Mouse (Mus musculus): ENCODE measurements around the gene Cd22. TPM values are rescaled to one million over a fixed set of nuclear protein-coding genes. Genes with fewer than 3 reads are reported as not detected.
A peak's percentile ranks its signal among the peaks of the same experiment; 100 is the strongest.

The Cd22 gene
- polyA plus RNA-seq, 1 experiment = not detected

GRCm38 (mm10) chr7:30881367-30881766 lies 1.2 kb upstream of the Cd22 start:
- TF ChIP-seq REST (IDR thresholded peaks at IDR 0.05; ENCODE audit: insufficient read depth, insufficient read length) (no peak), MYOD1 (IDR thresholded peaks at IDR 0.05; ENCODE audit: control insufficient read depth in 1 of 3, insufficient read length in 2 of 3, low read depth in 2 of 3) (no peak), TCF12 (IDR thresholded peaks at IDR 0.05; ENCODE audit: insufficient read depth, poor library complexity, severe bottlenecking) (no peak), CEBPB (IDR thresholded peaks at IDR 0.05; ENCODE audit: insufficient read depth, poor library complexity, severe bottlenecking) (no peak), E2F4 (IDR thresholded peaks at IDR 0.05; ENCODE audit: insufficient read depth) (no peak), TCF3 (IDR thresholded peaks at IDR 0.05; ENCODE audit: insufficient read length, low read depth) (no peak), MAX (IDR thresholded peaks at IDR 0.05; ENCODE audit: low read depth) (no peak)
- Histone ChIP-seq H3K27me3 (ENCODE audit: control insufficient read depth, insufficient read depth, insufficient read length) (peaks cover 7% of the 10 kb centered on the region), H3K79me2 (ENCODE audit: control insufficient read depth, insufficient read depth) (no peaks in the 10 kb centered on the region), H3K36me3 (ENCODE audit: control insufficient read depth, insufficient read depth) (no peaks in the 10 kb centered on the region), H3K4me2 (ENCODE audit: low read depth) (no peak overlapping the region), H3ac (ENCODE audit: control insufficient read depth, insufficient read length) (no peak overlapping the region), H3K4me3 (no peak overlapping the region)

DNA sequence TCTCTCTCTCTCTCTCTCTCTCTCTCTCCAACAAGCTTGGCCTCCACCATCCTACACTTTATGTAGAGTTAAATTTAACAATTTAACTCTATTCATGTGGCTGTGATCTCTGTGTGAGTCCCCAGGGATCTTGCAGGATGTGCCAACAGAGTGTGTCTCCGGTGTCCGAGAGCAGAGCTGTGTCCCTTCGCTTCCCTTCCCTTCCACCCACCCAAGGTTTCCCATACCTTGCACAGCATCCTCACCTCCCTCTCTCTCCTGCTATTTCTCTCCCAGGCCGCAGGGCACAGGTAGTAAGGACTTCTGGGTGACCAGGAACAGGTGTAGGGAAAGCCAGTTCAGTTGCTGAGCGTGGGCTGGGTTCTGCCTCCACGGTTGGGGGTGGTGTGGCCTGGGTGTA lies 1.2 kb downstream of the Cd22 start:
- no peak overlapping the region for H3K4me3 ChIP-seq
- no peak for TF ChIP-seq E2F4 (IDR thresholded peaks at IDR 0.05; ENCODE audit: insufficient read depth)
- no peak for TF ChIP-seq MYOG (IDR thresholded peaks at IDR 0.05; ENCODE audit: control insufficient read depth in 1 of 3, insufficient read depth in 1 of 3, insufficient read length in 2 of 3, low read depth in 2 of 3)
- TF ChIP-seq TCF12 (IDR thresholded peaks at IDR 0.05; ENCODE audit: insufficient read depth, poor library complexity, severe bottlenecking) = no peak
- no peak for TF ChIP-seq REST (IDR thresholded peaks at IDR 0.05; ENCODE audit: insufficient read depth, insufficient read length)
- TF ChIP-seq MAX (IDR thresholded peaks at IDR 0.05; ENCODE audit: low read depth) = no peak
- TF ChIP-seq TCF3 (IDR thresholded peaks at IDR 0.05; ENCODE audit: insufficient read length, low read depth) = no peak
- peaks cover 7% of the 10 kb centered on the region for H3K27me3 ChIP-seq (ENCODE audit: control insufficient read depth, insufficient read depth, insufficient read length)
- H3K36me3 ChIP-seq (ENCODE audit: control insufficient read depth, insufficient read depth) = no peaks in the 10 kb centered on the region
- no peak overlapping the region for H3ac ChIP-seq (ENCODE audit: control insufficient read depth, insufficient read length)
- H3K79me2 ChIP-seq (ENCODE audit: control insufficient read depth, insufficient read depth) = no peaks in the 10 kb centered on the region
- no peak overlapping the region for H3K4me2 ChIP-seq (ENCODE audit: low read depth)

GRCm38 (mm10) chr7:30873083-30873482 lies 7.1 kb downstream of the Cd22 start:
- Histone ChIP-seq H3K4me2 (ENCODE audit: low read depth) (no peak overlapping the region), H3K79me2 (ENCODE audit: control insufficient read depth, insufficient read depth) (no peaks in the 10 kb centered on the region), H3K36me3 (ENCODE audit: control insufficient read depth, insufficient read depth) (no peaks in the 10 kb centered on the region), H3K4me3 (no peak overlapping the region), H3K27me3 (ENCODE audit: control insufficient read depth, insufficient read depth, insufficient read length) (peaks cover 16% of the 10 kb centered on the region), H3ac (ENCODE audit: control insufficient read depth, insufficient read length) (no peak overlapping the region)
- no peak for TF ChIP-seq POLR2A (IDR thresholded peaks at IDR 0.05; ENCODE audit: insufficient read length, low read depth)

GRCm38 (mm10) chr7:30863386-30863785 lies 16.8 kb downstream of the Cd22 start:
- TF ChIP-seq MYOD1 (IDR thresholded peaks at IDR 0.05; ENCODE audit: control insufficient read depth in 1 of 3, insufficient read length in 2 of 3, low read depth in 2 of 3) (peak in 1 of 3 experiments; percentile 21), REST (IDR thresholded peaks at IDR 0.05; ENCODE audit: insufficient read depth, insufficient read length) (no peak)
- H3K36me3 ChIP-seq (ENCODE audit: control insufficient read depth, insufficient read depth) = no peaks in the 10 kb centered on the region
- no peaks in the 10 kb centered on the region for H3K79me2 ChIP-seq (ENCODE audit: control insufficient read depth, insufficient read depth)
- no peak overlapping the region for H3K4me2 ChIP-seq (ENCODE audit: low read depth)
- no peak overlapping the region for H3ac ChIP-seq (ENCODE audit: control insufficient read depth, insufficient read length)
- no peak overlapping the region for H3K4me3 ChIP-seq
- peaks cover 42% of the 10 kb centered on the region for H3K27me3 ChIP-seq (ENCODE audit: control insufficient read depth, insufficient read depth, insufficient read length)

DNA sequence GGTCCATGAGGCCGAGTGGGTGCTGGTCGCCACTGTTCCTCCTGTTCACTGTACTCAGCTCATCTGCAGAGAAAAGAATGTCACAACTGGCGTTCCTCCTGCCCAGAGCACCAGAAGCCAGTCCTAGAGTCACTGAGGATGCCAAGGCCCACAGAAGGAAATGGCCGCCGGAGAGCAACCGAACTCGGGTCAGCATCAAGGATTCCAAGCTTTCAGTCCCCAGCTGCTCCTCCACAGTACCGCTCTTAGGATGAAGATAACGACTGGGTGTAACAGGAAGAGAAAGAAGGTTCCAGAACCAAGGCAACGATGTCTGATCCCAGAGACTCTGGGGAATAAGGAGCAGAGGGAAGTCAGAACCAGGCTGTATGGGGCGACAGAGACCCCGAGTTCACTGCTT lies 18.7 kb downstream of the Cd22 start, which contains the start of gene Ffar1:
Gene Ffar1, minus strand, starts transcription at position 101 of the 400 bp plus-strand sequence.
- peaks cover 41% of the 10 kb centered on the region for H3K27me3 ChIP-seq (ENCODE audit: control insufficient read depth, insufficient read depth, insufficient read length)
- H3K4me2 ChIP-seq (ENCODE audit: low read depth) = no peak within 1 kb of the TSS
- no peak for TF ChIP-seq SRF (IDR thresholded peaks at IDR 0.05; ENCODE audit: control insufficient read depth, insufficient read length, low read depth)
- TF ChIP-seq POLR2A (IDR thresholded peaks at IDR 0.05; ENCODE audit: insufficient read length, low read depth) = no peak
- no peak for TF ChIP-seq TCF3 (IDR thresholded peaks at IDR 0.05; ENCODE audit: insufficient read length, low read depth)
- TF ChIP-seq CEBPB (IDR thresholded peaks at IDR 0.05; ENCODE audit: insufficient read depth, poor library complexity, severe bottlenecking) = no peak
- no peak for TF ChIP-seq MYOG (IDR thresholded peaks at IDR 0.05; ENCODE audit: control insufficient read depth in 1 of 3, insufficient read depth in 1 of 3, insufficient read length in 2 of 3, low read depth in 2 of 3)
- no peak for TF ChIP-seq REST (IDR thresholded peaks at IDR 0.05; ENCODE audit: insufficient read depth, insufficient read length)
- no peak for TF ChIP-seq POLR2AphosphoS2 (IDR thresholded peaks at IDR 0.05; ENCODE audit: insufficient read length, low read depth)
- no peak for TF ChIP-seq TCF12 (IDR thresholded peaks at IDR 0.05; ENCODE audit: insufficient read depth, poor library complexity, severe bottlenecking)
- no peak for TF ChIP-seq E2F4 (IDR thresholded peaks at IDR 0.05; ENCODE audit: insufficient read depth)
- no peak for TF ChIP-seq MAX (IDR thresholded peaks at IDR 0.05; ENCODE audit: low read depth)
- TF ChIP-seq MYOD1 (IDR thresholded peaks at IDR 0.05; ENCODE audit: control insufficient read depth in 1 of 3, insufficient read length in 2 of 3, low read depth in 2 of 3) = no peak
- TF ChIP-seq USF1 (IDR thresholded peaks at IDR 0.05; ENCODE audit: low read depth) = no peak
- H3K79me2 ChIP-seq (ENCODE audit: control insufficient read depth, insufficient read depth) = no peaks in the 10 kb centered on the region
- no peak within 1 kb of the TSS for H3K4me3 ChIP-seq
- H3K36me3 ChIP-seq (ENCODE audit: control insufficient read depth, insufficient read depth) = no peaks in the 10 kb centered on the region
- no peak within 1 kb of the TSS for H3ac ChIP-seq (ENCODE audit: control insufficient read depth, insufficient read length)
